Mouse (Mus musculus): ENCODE measurements at regions not wholly inside any gene's neighbourhood (a gene's known extent, or its start where the extent isn't known, plus 50 kb on each side); places are given as distances from the start of the nearest gene placed in this dataset.
"Not testable (repeated sequence)": the region's sequence is repeated elsewhere in the genome, so short reads cannot be mapped to it uniquely, and the experiment has no call there.

DNA sequence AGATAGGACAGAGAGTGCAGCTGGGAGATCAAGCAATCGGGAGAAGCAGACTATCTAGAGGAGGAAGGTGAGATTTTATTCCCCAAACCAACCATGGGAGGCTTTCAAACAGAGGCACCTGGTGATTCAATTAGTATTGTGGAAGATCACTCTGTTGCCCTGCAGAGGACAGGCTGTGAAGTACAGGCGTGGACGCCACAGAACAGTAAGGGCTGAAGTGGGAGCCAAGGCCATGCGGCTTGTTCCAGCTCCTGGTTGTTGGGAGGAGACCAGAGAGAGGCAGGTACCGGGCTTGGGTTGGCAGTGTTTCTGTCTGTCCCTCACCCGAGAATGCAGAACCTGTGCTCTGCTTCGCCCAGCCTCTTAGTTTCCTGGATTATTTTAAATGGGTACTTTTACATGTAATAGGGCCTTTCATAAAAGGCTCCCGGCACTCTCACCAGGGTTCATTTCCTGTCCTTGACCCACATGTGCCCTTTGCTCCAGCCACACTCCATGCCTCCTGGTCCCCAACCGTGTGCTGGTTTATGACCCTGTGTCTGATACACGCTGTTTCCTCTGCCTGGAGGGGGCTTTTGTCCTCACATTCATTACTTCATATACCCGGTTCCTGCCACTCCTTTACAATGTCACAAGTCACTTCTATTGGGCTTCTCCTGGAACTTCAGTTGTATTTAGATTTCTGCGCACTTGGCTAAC lies 58.3 kb downstream of the Vcpkmt start:
- no peak for DNase-seq (ENCODE audit: low spot score in 2 of 2)

DNA sequence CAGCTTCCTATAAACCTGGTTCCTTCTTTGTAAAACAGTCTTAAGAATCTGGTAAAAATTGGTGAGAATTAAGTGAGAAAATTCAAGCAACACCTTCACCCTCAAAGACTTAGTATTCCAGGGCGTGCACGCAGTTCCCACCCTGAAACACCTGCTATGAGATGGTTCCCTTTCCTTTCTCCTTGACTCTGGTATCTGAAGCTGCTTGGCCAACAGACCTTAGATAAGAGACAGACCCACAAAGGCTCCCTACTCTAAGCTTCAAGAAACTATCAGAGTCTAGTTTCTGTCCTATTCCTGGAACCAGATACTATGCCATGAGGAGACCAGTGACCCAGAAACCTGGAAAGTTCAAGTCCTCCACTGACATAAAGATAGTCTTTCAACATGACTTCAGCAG lies 63.0 kb downstream of the Vcpkmt start:
- no peak for DNase-seq (ENCODE audit: low spot score in 2 of 2)

DNA sequence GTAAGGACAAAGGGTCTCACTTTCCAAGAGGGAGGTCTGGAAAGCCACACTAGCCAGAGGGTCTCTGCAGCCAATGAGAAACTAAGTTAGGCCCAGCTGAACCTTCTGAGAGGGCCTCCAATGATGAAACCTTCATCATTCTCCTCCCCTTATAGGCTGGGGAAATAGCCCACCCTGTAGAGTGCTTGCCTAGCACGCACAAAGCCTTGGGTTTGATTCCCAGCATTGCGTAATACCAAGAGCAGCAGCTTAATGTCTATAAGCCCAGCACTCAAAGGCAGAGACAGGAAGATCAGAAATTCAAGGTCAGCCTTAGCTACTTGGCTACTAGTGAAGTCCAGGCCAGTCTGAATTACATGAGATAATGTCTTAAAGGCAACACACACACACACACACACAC lies 63.8 kb downstream of the Vcpkmt start:
- DNase-seq (ENCODE audit: low spot score in 2 of 2) = no peak

DNA sequence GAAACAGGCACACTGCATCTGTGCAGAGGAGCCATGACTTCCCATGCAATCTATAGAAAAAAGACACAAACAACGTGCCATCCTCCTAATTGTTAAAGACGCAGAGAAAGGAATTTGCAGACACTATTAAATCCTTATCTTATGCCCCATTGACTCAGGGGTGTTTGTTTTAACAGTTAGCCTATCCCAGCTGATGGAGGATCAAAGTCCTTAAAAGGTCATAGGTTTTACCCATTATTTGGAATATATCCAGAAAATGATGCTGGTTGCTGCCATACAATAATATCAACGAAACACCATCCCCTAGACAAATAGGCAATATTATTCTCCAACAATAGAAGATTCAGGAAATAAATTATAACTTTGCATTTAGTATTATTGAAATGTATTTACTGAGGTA lies 65.2 kb downstream of the Vcpkmt start:
- no peak for DNase-seq (ENCODE audit: low spot score in 2 of 2)

DNA sequence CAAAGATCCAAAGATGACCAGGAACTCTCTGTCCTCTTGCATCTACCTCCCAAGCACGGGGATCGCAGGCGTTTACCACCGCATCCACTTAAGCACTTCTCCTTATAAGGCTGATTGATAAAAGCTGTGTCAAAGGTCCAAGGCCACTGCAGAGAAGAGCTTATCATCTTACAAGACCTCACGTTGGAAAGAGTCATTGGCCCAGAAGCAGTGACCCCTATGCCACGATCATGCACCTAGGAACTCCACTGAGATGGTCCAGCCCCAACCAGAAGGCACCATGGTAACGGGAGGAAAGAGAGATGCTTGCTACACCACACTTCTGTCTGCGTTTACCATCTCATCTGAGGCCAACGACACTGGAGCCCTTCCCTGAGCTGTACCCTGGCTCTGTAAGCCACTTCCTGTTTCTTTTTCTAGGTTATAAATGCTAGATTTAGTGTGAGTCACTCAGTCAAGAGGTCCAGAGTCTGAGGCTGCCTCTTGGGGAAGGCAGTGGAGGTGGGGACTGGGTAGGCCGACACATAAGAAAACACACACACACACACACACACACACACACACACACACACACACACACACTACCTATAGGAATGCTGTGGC lies 66.4 kb downstream of the Vcpkmt start:
- DNase-seq (ENCODE audit: low spot score in 2 of 2) = peak in 1 of 2 experiments; percentile 46

DNA sequence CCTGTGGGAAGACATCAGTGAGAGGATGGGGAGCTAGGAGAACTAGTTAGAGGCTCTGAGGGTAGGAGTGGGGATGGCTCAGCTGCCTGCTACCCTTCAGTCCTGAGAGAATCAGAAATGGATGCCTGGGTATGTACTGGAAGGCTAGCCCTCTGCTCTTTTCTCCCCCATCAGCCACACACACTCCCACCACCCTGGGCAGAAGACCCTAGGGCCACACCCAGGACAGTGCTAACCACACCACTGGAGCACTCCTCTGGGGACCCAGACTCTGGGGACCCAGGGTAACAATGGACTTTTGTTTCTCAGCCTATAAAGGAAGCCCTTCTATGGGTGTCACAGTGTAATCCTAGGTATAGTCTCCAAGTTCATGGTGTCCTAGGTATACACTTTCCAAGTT lies 67.0 kb downstream of the Vcpkmt start:
- DNase-seq (ENCODE audit: low spot score in 2 of 2) = no peak

DNA sequence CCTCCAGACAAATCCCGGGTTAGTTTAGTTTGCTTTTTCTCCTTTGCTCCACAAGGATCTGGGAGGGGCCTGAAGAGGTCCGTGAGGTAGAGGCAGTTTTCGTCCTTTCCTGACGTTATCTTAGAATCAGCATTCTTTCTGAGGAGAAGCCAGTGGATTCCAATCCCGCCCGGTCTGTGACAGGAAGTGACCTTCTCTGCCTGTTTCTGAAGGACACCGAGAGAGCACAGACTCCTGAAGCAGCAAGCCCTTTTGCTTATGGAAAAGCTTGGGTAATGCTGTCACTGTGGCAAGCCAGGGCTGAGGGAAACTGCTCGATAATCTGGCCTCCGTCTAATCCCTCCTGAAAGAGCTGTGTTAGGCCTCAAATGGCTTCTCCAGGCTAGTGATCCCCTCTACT lies 67.7 kb downstream of the Vcpkmt start:
- DNase-seq (ENCODE audit: low spot score in 2 of 2) = no peak

DNA sequence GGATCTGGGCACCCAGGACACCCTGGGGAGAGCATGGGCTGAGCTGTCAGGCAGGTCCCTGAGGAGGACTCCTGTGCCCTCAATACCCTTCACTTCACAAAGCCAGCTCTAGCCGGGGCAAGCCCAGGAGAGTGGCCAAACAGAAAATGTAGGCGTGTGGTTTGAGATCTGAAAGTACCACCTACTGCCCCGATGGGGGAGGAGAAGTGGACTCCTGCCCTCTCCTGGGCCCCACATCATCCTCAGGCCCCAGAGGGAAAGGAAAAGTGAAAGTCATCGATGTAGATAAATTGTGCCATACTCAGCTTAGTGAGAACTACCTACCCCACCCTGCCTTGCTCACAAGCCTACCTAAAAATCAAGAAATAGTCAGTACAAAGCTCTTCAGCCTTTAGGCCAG lies 69.7 kb downstream of the Vcpkmt start:
- peak in 1 of 2 experiments; percentile 48 for DNase-seq (ENCODE audit: low spot score in 2 of 2)

DNA sequence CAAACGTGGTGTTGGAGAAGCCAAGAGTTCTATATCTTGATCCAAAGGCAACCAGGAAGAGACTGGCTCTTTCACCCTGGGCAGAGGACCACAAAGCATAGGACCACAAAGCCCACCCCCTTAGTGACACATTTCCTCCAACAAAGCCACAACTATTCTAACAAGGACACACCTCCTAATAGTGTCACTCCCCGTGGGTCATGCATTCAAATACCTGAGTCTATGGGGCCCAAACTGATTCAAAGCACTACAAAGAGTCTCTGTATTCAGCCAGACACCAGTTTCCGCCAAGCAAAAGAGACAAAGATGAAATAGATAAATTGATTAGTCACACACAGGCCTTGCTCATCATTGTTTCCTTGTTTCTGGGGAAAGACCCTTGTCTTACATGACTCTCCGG lies 72.1 kb downstream of the Vcpkmt start:
- DNase-seq (ENCODE audit: low spot score in 2 of 2) = no peak

DNA sequence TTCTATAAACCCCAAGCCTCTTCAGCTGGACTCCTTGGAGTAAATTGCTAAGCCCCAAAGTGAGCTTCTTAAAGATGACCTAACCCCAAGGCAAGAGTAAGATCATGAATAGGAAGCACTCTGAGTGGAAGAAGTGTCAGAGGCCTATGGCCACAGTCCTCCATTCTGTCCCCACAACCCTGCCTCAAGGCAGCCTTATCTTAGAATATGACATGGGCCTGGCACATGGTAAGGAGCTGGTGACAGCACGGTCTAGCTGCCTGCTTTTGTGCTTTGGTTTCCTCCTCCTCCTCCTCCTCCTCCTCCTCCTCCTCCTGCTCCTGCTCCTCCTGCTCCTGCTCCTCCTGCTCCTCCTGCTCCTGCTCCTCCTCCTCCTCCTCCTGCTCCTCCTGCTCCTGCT lies 73.6 kb downstream of the Vcpkmt start:
- DNase-seq (ENCODE audit: low spot score in 2 of 2) = not testable (repeated sequence)

DNA sequence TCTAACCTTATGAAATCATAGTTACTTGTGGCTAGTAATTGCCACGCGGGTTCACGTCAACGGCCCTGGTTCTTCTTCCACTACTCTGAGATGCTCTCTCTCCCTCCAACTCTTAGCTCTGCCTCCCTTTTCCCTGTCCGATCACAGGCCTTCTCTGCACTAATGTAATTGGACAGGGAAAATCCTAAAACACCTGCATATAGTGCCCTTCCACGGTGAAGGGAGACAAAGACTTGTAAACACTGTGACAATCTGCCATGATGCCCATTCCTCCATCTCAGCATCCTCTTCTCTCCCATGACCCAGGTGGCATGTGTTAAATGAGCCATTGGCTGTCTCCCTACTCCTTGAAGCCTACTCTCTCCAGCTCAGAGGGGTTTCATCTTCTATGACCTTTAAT lies 74.9 kb downstream of the Vcpkmt start:
- no peak for DNase-seq (ENCODE audit: low spot score in 2 of 2)

DNA sequence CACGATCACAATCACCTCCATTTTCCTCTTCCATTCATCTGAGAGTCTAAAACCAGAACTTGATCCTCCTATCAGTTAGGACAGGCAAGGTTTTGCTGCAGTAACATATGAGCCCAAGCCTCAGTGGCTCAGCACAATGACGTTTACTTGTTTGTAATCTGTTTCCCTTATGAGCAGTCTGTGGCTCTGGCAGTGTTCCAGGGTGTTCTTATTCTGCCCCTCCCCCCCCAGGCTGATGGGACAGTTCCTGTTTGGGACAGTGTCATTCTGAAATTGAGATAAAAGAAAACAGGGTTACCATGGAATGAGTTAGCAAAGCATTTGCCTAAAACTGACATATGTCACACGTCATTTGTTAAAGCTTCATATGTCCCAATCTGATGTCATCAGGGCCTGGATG lies 75.5 kb downstream of the Vcpkmt start:
- no peak for DNase-seq (ENCODE audit: low spot score in 2 of 2)

DNA sequence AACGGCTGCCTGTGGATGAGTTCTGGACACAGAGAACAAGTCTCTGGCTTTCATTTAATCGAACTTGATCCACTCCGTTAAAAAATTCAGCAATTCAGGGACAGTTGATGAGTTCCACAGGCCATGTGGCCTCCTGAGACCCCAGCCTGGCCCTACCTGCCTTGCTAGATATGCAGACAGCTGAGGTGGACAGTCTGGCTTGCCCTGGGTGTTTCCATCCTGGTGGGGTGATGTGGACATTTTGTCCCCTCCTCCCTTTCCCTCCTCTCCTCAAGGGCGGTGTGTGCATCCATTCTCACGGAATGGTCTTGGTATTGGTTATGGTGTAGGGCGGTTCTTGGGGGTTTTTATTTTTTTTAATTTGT lies 80.1 kb downstream of the Vcpkmt start:
- no peak for DNase-seq (ENCODE audit: low spot score in 2 of 2)

DNA sequence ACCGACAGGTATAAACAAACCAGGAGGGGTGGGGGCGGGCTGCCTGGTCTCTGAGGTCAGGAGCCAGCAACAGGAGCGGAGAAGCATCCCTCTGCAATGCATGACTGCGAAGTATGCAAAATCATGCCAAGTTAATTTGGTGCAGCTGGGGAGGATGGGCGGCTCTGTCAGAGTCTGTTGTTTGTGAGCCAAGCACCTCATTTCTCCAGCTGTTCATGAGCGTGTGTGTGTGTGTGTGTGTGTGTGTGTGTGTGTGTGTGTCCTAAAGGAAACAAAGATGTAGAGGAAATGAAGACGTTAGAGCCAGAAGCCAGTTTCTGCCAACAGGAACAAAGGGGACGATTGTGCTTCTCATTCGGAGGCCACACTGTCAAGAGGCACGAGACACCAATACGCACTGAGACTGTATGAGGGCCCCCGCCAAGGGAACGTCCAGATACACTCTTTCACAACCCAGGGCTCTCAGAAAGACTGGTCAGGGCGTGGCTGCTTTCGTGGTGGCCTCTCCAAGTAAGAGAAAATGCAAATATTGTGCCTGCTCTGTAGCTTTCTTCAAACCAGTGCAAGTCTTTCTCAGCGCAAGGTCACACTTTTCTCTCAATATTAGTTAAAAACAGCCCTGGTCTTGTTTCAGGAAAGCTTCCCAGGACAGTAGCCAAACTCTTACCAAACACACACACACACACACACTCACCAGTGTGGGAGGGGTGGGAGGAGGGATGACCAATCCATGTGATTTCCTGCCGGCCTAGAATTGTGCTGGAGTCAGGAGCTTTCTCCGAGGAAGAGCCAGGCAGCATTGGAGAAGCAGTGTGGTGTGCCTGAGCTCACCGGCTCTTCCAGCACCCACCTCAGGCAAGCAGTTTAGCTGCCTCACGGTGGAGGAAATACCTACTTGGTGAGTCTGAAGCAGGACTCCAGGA lies 80.8 kb downstream of the Vcpkmt start:
- peak; percentile 38 to 71 for DNase-seq (ENCODE audit: low spot score in 2 of 2)

DNA sequence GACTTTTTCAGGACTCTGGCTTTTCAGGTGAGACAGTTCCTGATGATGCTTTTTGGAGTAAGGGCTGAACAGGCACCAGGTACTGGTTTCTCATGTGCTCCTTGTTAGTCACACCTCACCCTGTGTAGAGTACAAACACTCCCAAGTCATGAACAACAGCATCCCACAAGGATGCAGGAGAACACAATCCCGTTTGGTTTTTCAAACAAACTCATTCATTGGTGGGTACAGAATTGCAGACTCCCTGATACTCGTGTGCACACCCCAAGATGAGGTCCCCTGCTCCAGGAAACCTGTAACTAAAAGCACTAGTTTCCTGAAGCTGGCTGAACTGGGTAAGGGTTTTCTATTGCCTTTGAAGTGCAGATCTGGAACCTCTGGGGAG lies 81.5 kb downstream of the Vcpkmt start:
- no peak for DNase-seq (ENCODE audit: low spot score in 2 of 2)

DNA sequence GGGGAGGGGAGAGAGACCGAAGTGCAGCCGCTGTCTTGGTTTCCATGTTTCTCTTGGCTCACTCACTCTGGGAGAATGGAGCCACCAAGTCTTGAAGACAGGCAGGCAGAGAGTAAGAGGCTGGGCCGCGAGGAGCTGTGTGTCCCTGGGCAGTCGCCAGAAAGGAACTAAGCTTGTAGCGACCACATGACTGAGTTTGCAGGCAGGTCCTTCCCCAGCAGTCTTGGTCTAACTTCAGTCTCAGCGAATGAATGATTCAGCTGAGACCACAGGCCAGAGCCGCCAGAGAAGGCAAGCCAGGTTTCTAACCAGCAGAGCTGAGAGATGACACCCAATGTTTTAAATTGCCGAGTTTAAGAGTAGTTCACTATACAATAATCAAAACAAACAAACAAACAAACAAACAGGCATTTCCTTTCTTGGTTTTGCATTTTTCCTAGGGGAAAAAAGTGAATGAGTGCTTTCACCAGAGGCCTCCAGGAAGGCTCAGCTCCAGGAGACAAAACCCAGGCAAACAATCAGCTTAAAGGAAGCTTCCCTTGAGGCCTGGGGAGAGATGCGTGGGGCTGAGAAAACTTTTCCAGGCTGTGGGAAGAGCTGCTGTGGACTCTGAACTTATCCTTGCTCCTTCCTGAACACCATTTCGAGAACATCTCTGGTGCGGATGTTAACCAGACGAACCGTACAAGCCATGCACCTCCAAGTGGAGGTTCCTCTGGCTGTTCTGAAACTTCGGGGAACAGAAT lies 82.1 kb downstream of the Vcpkmt start:
- DNase-seq (ENCODE audit: low spot score in 2 of 2) = peak in 1 of 2 experiments; percentile 45

DNA sequence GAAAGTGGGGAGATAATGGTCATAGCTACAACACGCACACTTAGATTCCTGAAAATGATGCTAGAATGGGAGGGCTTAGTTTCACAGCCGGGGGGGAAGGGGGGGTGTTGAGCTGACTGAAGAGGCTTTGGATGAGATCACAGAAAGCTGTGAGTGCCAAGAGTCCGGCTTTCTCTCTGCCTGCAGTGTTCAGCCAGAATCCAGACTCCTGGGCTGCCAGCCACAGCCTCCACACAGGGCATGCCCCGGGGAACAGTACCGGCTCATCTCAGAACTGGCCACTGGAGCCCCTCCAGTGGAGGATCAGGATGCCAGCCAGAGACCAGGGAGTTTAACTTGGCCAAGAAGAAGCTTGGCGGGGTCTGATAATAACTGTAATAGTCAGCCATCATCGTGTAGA lies 85.7 kb downstream of the Vcpkmt start:
- DNase-seq (ENCODE audit: low spot score in 2 of 2) = no peak

DNA sequence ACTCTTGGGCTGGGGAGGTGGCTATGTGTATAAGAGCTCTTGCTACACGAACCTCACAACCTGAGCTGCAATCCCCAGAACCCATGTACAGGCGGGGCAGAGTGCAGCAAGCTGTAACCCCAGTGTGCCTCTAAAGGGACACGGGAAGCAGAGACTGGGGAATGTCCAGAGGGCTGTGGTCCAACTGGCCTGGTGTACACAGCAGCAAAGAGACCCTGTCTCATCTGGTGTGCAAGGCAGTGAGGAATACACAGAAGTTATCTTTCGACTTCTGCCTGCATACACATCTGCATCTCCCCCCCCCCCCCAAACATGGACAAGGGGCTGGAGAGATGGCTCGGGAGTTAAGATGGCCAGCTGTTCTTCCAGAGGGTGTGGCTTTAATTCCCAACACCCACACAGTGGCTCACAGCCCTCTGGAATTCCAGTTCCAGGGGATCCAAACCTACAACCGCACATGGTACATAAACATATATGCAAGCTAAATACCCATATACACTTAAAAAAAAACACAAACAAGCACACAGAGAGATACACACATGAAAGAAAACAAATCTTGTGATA lies 86.4 kb downstream of the Vcpkmt start:
- no peak for DNase-seq (ENCODE audit: low spot score in 2 of 2)

DNA sequence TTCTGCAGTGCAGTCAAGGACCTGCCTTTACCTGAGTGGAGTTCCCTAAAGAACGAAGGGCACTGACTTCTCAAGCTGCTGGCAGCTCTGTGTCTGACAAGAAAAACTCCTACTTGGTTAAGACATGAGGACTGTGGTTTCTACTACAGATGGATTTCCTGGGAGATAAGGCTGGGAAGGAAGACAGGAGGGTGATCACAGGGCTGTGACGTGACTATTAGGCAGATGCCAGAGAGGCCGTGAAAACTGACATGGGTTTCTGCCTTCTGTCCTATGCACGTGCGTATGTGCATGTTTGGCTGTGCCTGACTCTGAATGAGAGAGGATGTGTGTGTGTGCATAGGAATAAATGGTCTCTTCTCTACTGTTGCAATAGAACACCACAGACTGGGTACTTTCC lies 87.1 kb downstream of the Vcpkmt start:
- no peak for DNase-seq (ENCODE audit: low spot score in 2 of 2)

DNA sequence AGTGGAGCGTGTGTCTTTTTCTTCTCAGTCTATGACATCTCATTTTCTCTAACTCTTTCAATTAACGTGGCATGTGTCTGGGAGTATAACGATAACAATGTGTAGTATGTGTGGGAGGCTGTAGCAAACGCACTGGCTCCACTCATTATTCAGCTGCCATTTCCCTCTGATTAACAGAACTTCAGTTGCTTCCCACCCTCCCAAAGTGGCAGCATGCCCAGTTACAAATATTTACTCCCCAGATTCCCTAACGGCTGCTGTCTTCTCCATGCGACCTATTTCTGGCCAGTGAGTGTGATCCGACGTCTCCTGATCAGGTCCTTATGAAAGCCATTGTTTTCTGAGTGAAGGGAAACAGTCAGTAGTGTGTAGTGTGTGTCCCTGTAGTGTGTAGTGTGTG lies 88.2 kb downstream of the Vcpkmt start:
- DNase-seq (ENCODE audit: low spot score in 2 of 2) = no peak

DNA sequence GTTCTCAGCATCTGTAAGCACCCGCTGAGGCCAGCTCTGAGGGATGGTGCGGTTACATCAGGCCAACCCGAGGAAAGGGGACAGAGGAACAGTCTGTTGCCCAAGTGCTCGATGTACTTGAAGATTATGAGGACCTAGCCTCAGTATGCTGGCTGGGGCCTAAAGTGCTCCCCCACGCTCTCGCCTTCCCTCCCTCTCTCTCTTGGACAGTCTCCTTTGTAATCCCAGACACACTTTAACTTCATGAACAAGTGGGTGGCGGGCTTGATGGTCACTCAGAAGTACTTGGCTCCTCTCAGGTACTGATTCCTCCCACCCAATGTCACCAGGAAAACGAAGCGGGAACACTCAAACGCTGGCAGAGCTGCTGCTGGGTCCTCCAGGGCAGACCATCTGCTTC lies 93.1 kb downstream of the Vcpkmt start:
- no peak for DNase-seq (ENCODE audit: low spot score in 2 of 2)

DNA sequence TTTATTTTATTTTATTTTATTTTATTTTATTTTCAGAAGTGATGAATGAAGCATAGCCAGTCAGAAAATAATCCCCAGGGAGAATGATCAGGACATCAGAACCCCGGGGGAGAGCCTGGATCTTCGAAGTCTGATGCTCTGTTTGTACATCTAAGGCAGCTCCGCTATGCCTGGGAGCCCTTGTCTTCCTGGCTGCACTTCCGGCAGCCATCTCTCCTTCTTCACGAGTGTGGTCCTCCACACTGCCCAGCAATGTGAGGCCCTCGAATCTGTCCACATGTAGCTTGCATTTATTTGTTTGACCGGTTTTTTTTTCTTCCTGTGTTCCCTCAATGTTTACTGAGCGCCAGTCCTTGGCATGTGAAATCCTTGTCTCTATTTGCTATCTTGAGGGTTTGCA lies 95.9 kb downstream of the Vcpkmt start:
- DNase-seq (ENCODE audit: low spot score in 2 of 2) = no peak

Measured in spleen, postnatal 10 days (tissue).